Mouse (Mus musculus) MEL (cell line): Measurements from ENCODE around the gene Fundc2. TPM values are rescaled to one million over a fixed set of nuclear protein-coding genes. Genes with fewer than 3 reads are reported as not detected.

Source experiments
- DNase-seq: peaks from one replicate; pipeline ENCODE4 v3.0.0; 2011; ENCODE audit warnings: low read depth, low spot score
- H3K27ac ChIP-seq: 2 replicates; pipeline ENCODE4 v1.5.1; 2012; ENCODE audit warnings: low read depth, mild to moderate bottlenecking, control low read depth, low read length, moderate library complexity; ENCODE audit not compliant: control insufficient read depth
- H3K27me3 ChIP-seq, 2 experiments: fragments of 150-350 bp in 1 of 2; sonication (generic) in 1 of 2; 2 replicates each; pipeline ENCODE4 v1.6.1; 2012; ENCODE audit warnings: low read length in 2 of 2, mild to moderate bottlenecking in 2 of 2, improper control_type of control experiment in 1 of 2, moderate library complexity in 1 of 2; ENCODE audit not compliant: insufficient read depth in 2 of 2, control insufficient read depth in 1 of 2
- H3K36me3 ChIP-seq, 2 experiments: 2 replicates each; pipeline ENCODE4 v1.6.1; 2012 to 2014; ENCODE audit warnings: low read length in 2 of 2, improper control_type of control experiment in 1 of 2, inconsistent platforms in 1 of 2, mild to moderate bottlenecking in 1 of 2; ENCODE audit not compliant: insufficient read depth in 2 of 2, control insufficient read depth in 1 of 2
- H3K4me1 ChIP-seq, 2 experiments: fragments of 150-350 bp in 1 of 2; sonication (generic) in 1 of 2; 2 replicates each; pipeline ENCODE4 v1.6.1; 2012; ENCODE audit warnings: low read length in 2 of 2, improper control_type of control experiment in 1 of 2, mild to moderate bottlenecking in 1 of 2; ENCODE audit not compliant: insufficient read depth in 2 of 2, control insufficient read depth in 1 of 2
- H3K4me3 ChIP-seq, 2 experiments: fragments of 150-350 bp in 1 of 2; sonication (generic) in 1 of 2; 2 replicates each; pipeline ENCODE4 v1.5.1; 2012; ENCODE audit warnings: low read depth in 2 of 2, low read length in 2 of 2, mild to moderate bottlenecking in 2 of 2, moderate library complexity in 2 of 2, control low read depth in 1 of 2, improper control_type of control experiment in 1 of 2; ENCODE audit not compliant: control insufficient read depth in 1 of 2, insufficient read depth in 1 of 2
- H3K79me2 ChIP-seq: 2 replicates; pipeline ENCODE4 v1.6.1; 2012; ENCODE audit warnings: mild to moderate bottlenecking, low read length, moderate library complexity; ENCODE audit not compliant: control insufficient read depth, poor library complexity, insufficient read depth
- H3K9ac ChIP-seq: 2 replicates; pipeline ENCODE4 v1.6.1; 2012; ENCODE audit warnings: low read depth, mild to moderate bottlenecking, control low read depth, low read length, moderate library complexity; ENCODE audit not compliant: control insufficient read depth, poor library complexity, severe bottlenecking
- H3K9me3 ChIP-seq: fragments of 150-350 bp; sonication (generic); replicated peaks from 2 replicates; pipeline ENCODE4 v1.6.1; 2012; ENCODE audit warnings: mild to moderate bottlenecking, low read length, improper control_type of control experiment, moderate library complexity; ENCODE audit not compliant: insufficient read depth
- BHLHE40 ChIP-seq: IDR thresholded peaks from 2 replicates; pipeline ENCODE4 v1.6.1; 2012; ENCODE audit warnings: low read depth, mild to moderate bottlenecking, inconsistent platforms, low read length, improper control_type of control experiment, borderline replicate concordance
- CHD1 ChIP-seq: IDR thresholded peaks from 2 replicates; pipeline ENCODE4 v1.6.1; 2012; ENCODE audit warnings: low read depth, mild to moderate bottlenecking, inconsistent platforms, low read length, improper control_type of control experiment
- E2F4 ChIP-seq: IDR thresholded peaks from 2 replicates; pipeline ENCODE4 v1.6.1; 2011; ENCODE audit warnings: low read depth, low read length, improper control_type of control experiment, borderline replicate concordance
- ELF1 ChIP-seq: IDR thresholded peaks from 2 replicates; pipeline ENCODE4 v1.6.1; 2014; ENCODE audit warnings: low read depth, mild to moderate bottlenecking, inconsistent platforms, low read length, improper control_type of control experiment, moderate library complexity
- EP300 ChIP-seq, 2 experiments: IDR thresholded peaks; 2 replicates each; pipeline ENCODE4 v1.6.1; 2011; ENCODE audit warnings: improper control_type of control experiment in 2 of 2, low read length in 2 of 2, low read depth in 1 of 2, mild to moderate bottlenecking in 1 of 2
- ETS1 ChIP-seq: IDR thresholded peaks from 2 replicates; pipeline ENCODE4 v1.6.1; 2012; ENCODE audit warnings: low read depth, mild to moderate bottlenecking, inconsistent platforms, low read length, improper control_type of control experiment, moderate library complexity
- GATA1 ChIP-seq: IDR thresholded peaks from 2 replicates; pipeline ENCODE4 v1.6.1; 2011; ENCODE audit warnings: low read depth, low read length, improper control_type of control experiment
- HCFC1 ChIP-seq: IDR thresholded peaks from 2 replicates; pipeline ENCODE4 v1.6.1; 2012; ENCODE audit warnings: low read depth, mild to moderate bottlenecking, inconsistent platforms, low read length, improper control_type of control experiment, moderate library complexity
- JUND ChIP-seq: IDR thresholded peaks from 2 replicates; pipeline ENCODE4 v1.6.1; 2011; ENCODE audit warnings: low read depth, mild to moderate bottlenecking, improper control_type of control experiment, low read length
- KAT2A ChIP-seq: conservative IDR thresholded peaks from 2 replicates; pipeline ENCODE4 v1.6.1; 2012; ENCODE audit warnings: low read depth, low read length, improper control_type of control experiment, inconsistent platforms
- MAFK ChIP-seq: IDR thresholded peaks from 2 replicates; pipeline ENCODE4 v1.6.1; 2011; ENCODE audit warnings: low read depth, mild to moderate bottlenecking, low read length, improper control_type of control experiment, borderline replicate concordance
- MAX ChIP-seq: IDR thresholded peaks from 2 replicates; pipeline ENCODE4 v1.6.1; 2011; ENCODE audit warnings: low read length, improper control_type of control experiment
- MAZ ChIP-seq: IDR thresholded peaks from 2 replicates; pipeline ENCODE4 v1.6.1; 2012; ENCODE audit warnings: low read depth, mild to moderate bottlenecking, inconsistent platforms, low read length, improper control_type of control experiment
- MEF2A ChIP-seq: IDR thresholded peaks from 2 replicates; pipeline ENCODE4 v1.6.1; 2014; ENCODE audit warnings: low read depth, mild to moderate bottlenecking, inconsistent platforms, low read length, improper control_type of control experiment; ENCODE audit not compliant: poor library complexity, insufficient replicate concordance, severe bottlenecking; ENCODE audit errors: extremely low read depth
- MYC ChIP-seq: IDR thresholded peaks from 2 replicates; pipeline ENCODE4 v1.6.1; 2011; ENCODE audit warnings: low read depth, mild to moderate bottlenecking, low read length, improper control_type of control experiment, moderate library complexity
- NELFE ChIP-seq: IDR thresholded peaks from 2 replicates; pipeline ENCODE4 v1.6.1; 2011; ENCODE audit warnings: low read depth, low read length, improper control_type of control experiment
- POLR2A ChIP-seq, 2 experiments: IDR thresholded peaks; 2 replicates each; pipeline ENCODE4 v1.6.1; 2011 to 2012; ENCODE audit warnings: low read length in 2 of 2, mild to moderate bottlenecking in 2 of 2, control low read depth in 1 of 2, improper control_type of control experiment in 1 of 2, low read depth in 1 of 2, moderate library complexity in 1 of 2; ENCODE audit not compliant: control insufficient read depth in 1 of 2, insufficient read depth in 1 of 2, poor library complexity in 1 of 2
- POLR2AphosphoS2 ChIP-seq: IDR thresholded peaks from 2 replicates; pipeline ENCODE4 v1.6.1; 2011; ENCODE audit warnings: low read length, improper control_type of control experiment
- POLR2AphosphoS5 ChIP-seq: IDR thresholded peaks from 2 replicates; pipeline ENCODE4 v1.6.1; 2012; ENCODE audit warnings: low read depth, borderline replicate concordance, mild to moderate bottlenecking, inconsistent platforms, low read length, moderate library complexity, mixed read lengths
- RAD21 ChIP-seq: IDR thresholded peaks from 2 replicates; pipeline ENCODE4 v1.6.1; 2011; ENCODE audit warnings: mild to moderate bottlenecking, low read depth, low read length, improper control_type of control experiment
- RCOR1 ChIP-seq: IDR thresholded peaks from 2 replicates; pipeline ENCODE4 v1.6.1; 2012; ENCODE audit warnings: low read depth, mild to moderate bottlenecking, inconsistent platforms, low read length, improper control_type of control experiment
- SIN3A ChIP-seq: IDR thresholded peaks from 2 replicates; pipeline ENCODE4 v1.6.1; 2012; ENCODE audit warnings: low read length, improper control_type of control experiment, inconsistent platforms
- TBP ChIP-seq: IDR thresholded peaks from 2 replicates; pipeline ENCODE4 v1.8.0; 2011; ENCODE audit warnings: low read depth, low read length, improper control_type of control experiment
- TCF12 ChIP-seq: IDR thresholded peaks from 2 replicates; pipeline ENCODE4 v1.6.1; 2014; ENCODE audit warnings: low read depth, mild to moderate bottlenecking, inconsistent platforms, low read length, improper control_type of control experiment, moderate library complexity
- UBTF ChIP-seq: IDR thresholded peaks from 2 replicates; pipeline ENCODE4 v1.6.1; 2012; ENCODE audit warnings: low read depth, mild to moderate bottlenecking, inconsistent platforms, low read length, improper control_type of control experiment, moderate library complexity, borderline replicate concordance; ENCODE audit not compliant: insufficient read depth
- USF2 ChIP-seq, 2 experiments: IDR thresholded peaks; 2 replicates each; pipeline ENCODE4 v1.6.1; 2011 to 2012; ENCODE audit warnings: improper control_type of control experiment in 2 of 2, low read length in 2 of 2, borderline replicate concordance in 1 of 2, inconsistent platforms in 1 of 2, low read depth in 1 of 2, mild to moderate bottlenecking in 1 of 2; ENCODE audit not compliant: insufficient read depth in 1 of 2
- ZC3H11A ChIP-seq: IDR thresholded peaks from 2 replicates; pipeline ENCODE4 v1.6.1; 2012; ENCODE audit warnings: low read depth, mild to moderate bottlenecking, inconsistent platforms, low read length, improper control_type of control experiment
- ZKSCAN1 ChIP-seq: IDR thresholded peaks from 2 replicates; pipeline ENCODE4 v1.6.1; 2012; ENCODE audit warnings: low read depth, mild to moderate bottlenecking, inconsistent platforms, low read length, improper control_type of control experiment, moderate library complexity
- ZMIZ1 ChIP-seq: IDR thresholded peaks from 2 replicates; pipeline ENCODE4 v1.6.1; 2012; ENCODE audit warnings: low read depth, mild to moderate bottlenecking, inconsistent platforms, low read length, improper control_type of control experiment, moderate library complexity
- ZNF384 ChIP-seq: IDR thresholded peaks from 2 replicates; pipeline ENCODE4 v1.6.1; 2012; ENCODE audit warnings: low read depth, mild to moderate bottlenecking, inconsistent platforms, low read length, improper control_type of control experiment
- polyA plus RNA-seq, 2 experiments: library from polyadenylated mRNA; stranded (reverse) in 1 of 2; unstranded in 1 of 2; fragments of >175 nt in 1 of 2; fragments of >200 nt in 1 of 2; gene quantifications; 2 replicates each; pipeline versions ENCODE4 v1.2.1 to v1.2.4; 2012; ENCODE audit warnings: low replicate concordance in 2 of 2, low read depth in 1 of 2; ENCODE audit not compliant: insufficient read length in 2 of 2, insufficient read depth in 1 of 2, missing spikeins in 1 of 2
- total RNA-seq: library from RNA; depleted of rRNA; stranded (reverse); fragments of 300-350 nt; gene quantifications from 2 replicates; pipeline ENCODE4 v1.2.3, GENCODE M21; 2012

The Fundc2 gene
- total and polyA plus RNA-seq, 3 experiments, result 18.0 to 41.5 TPM; not detected in 1

GRCm38 (mm10) chrX:75399471-75399870, 17.3 kb downstream of the Fundc2 start:
- peaks cover 0 to 7% of the 10 kb centered on the region in 2 experiments; a peak in 3 of 4 replicates for H3K4me1 ChIP-seq
- peaks cover 5 to 10% of the 10 kb centered on the region in 2 experiments for H3K36me3 ChIP-seq
- no peak overlapping the region for H3K4me3 ChIP-seq
- no peaks in the 10 kb centered on the region for H3K27me3 ChIP-seq
- no peaks in the 10 kb centered on the region for H3K79me2 ChIP-seq
- no peaks in the 10 kb centered on the region for H3K9me3 ChIP-seq
- H3K9ac ChIP-seq, result no peak overlapping the region
- no peak for DNase-seq
- H3K27ac ChIP-seq, result no peak overlapping the region
- TF ChIP-seq TBP (no peak), CHD1 (no peak), MAZ (no peak), HCFC1 (no peak), ETS1 (no peak), RAD21 (no peak), ZMIZ1 (no peak), SIN3A (no peak), POLR2AphosphoS2 (no peak), JUND (no peak), ZC3H11A (no peak), ZKSCAN1 (no peak), EP300 (IDR thresholded peaks at IDR 0.05; ENCODE audit: low read depth in 1 of 2, low read length in 2 of 2) (no peak), POLR2A (IDR thresholded peaks at IDR 0.05; ENCODE audit: control insufficient read depth in 1 of 2, insufficient read depth in 1 of 2, low read depth in 1 of 2, low read length in 2 of 2, poor library complexity in 1 of 2) (no peak), RCOR1 (no peak), KAT2A (no peak), ZNF384 (no peak)

- Histone ChIP-seq H3K27me3 (no peaks in the 10 kb centered on the region), H3K27ac (peak overlapping the region; percentile 47), H3K4me3 (no peak overlapping the region), H3K4me1 (peaks cover 0 to 7% of the 10 kb centered on the region in 2 experiments; a peak in 3 of 4 replicates), H3K36me3 (peaks cover 2 to 10% of the 10 kb centered on the region in 2 experiments; a peak in 3 of 4 replicates), H3K9me3 (no peaks in the 10 kb centered on the region), H3K9ac (no peak overlapping the region), H3K79me2 (no peaks in the 10 kb centered on the region)
- DNase-seq, result peak; percentile 62
- TF ChIP-seq RCOR1 (no peak), JUND (no peak), POLR2AphosphoS5 (no peak), NELFE (no peak), ZC3H11A (no peak), KAT2A (no peak), MEF2A (no peak), CHD1 (no peak), MAX (no peak), POLR2AphosphoS2 (no peak), BHLHE40 (no peak), ETS1 (peak; percentile 81), TCF12 (peak; percentile 89), GATA1 (peak; percentile 78), E2F4 (no peak), MAFK (no peak), USF2 (IDR thresholded peaks at IDR 0.05; ENCODE audit: borderline replicate concordance in 1 of 2, insufficient read depth in 1 of 2, low read depth in 1 of 2, low read length in 2 of 2) (no peak), SIN3A (0 out of 2 replicates have a peak, but pooled peaks have one; percentile 12), MYC (no peak), ELF1 (no peak), EP300 (IDR thresholded peaks at IDR 0.05; ENCODE audit: low read depth in 1 of 2, low read length in 2 of 2) (peak; percentile 72 to 78), POLR2A (IDR thresholded peaks at IDR 0.05; ENCODE audit: control insufficient read depth in 1 of 2, insufficient read depth in 1 of 2, low read depth in 1 of 2, low read length in 2 of 2, poor library complexity in 1 of 2) (no peak), UBTF (no peak)
These were observed 20.5 kb downstream of the Fundc2 start for GRCm38 (mm10) chrX:75402668-75403067.
